Mouse (Mus musculus): ENCODE measurements at regions not wholly inside any gene's neighbourhood (a gene's known extent, or its start where the extent isn't known, plus 50 kb on each side); places are given as distances from the start of the nearest gene placed in this dataset.

DNA sequence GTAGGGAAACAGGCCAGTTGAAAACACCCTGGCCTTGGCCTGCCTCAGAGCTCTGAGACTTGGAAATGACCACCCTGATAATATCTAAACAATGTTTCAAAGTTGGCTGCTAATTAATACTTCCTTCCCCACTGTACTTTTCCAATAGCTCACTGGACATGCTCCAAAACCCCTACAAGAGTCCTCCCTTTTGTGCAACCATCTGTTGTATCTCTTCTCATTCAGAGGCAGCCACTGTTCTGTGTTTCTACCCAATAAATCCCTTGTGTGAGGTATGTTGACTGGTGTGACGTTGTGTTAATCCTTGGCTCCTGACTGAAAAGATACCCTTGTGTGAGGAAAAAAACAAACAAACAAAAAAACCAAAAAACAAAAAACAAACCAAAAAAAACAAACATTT lies 193.3 kb upstream of the Tpk1 start:
- no peak for TF ChIP-seq CTCF (conservative IDR thresholded peaks at IDR 0.05; ENCODE audit: low read length)
- no peak for TF ChIP-seq POU5F1 (IDR thresholded peaks at IDR 0.05; ENCODE audit: borderline replicate concordance, low read length)
- no peak for TF ChIP-seq NANOG (IDR thresholded peaks at IDR 0.05; ENCODE audit: borderline replicate concordance, low read length)
